Mouse (Mus musculus): Measurements from ENCODE around the gene Exph5.

DNA sequence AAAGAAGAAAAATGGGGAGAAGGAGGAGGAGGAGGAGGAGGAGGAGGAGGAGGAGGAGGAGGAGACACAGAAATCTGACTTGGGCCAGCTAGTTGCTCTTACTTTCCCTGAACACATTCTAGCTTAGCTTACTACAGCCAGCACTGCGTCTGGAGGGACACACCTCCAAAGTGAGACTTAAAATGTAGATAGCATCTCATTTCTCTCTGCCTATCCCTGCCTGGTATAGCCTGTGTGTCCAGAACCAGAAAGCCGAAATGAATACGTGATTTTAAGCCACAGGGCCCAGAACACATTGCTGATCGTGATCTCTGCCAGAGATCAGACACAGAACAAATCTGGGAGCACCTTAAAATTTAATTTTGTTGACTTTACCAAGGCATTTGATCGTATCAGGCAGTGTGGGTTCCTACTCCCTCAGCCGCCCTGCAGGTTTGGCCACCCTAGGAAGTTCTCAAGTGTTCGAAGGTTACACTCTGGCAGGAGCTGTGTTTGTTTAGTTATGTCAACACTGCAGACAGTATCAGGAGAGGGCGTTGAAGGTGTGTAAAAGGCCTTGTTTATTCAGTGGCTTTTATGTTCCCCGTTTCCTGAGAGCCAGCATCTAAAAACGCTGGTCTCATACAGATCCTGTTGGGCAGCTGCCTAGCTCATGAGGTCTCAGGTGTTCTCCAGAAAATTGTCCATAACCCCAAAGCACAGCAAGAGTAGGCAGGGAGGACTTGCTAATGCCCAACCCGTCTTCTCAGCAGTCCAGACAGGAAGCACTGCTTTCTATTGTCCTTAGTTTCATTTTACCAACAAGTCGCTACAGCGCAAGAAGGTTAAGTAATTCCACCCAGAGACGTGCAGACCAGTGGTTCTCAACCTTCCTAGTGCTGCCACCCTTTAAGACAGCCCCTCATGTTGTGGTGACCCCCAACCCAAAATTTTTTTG is 55.0 kb downstream of the Exph5 start:
- TF ChIP-seq CTCF (IDR thresholded peaks at IDR 0.05; ENCODE audit: borderline replicate concordance, insufficient read depth, low read depth, low read length) (no peak), POLR2A (IDR thresholded peaks at IDR 0.05; ENCODE audit: borderline replicate concordance, insufficient read depth, low read length) (no peak)

Data from cerebellum, adult 2 months (tissue).